Mouse (Mus musculus): ENCODE measurements around the gene Crisp1. TPM values are rescaled to one million over a fixed set of nuclear protein-coding genes. Genes with fewer than 3 reads are reported as not detected.

The Crisp1 gene
- polyA plus RNA-seq (2017; shearing (Covaris generic)): 2.3 TPM

GRCm38 (mm10) chr17:40319062-40319461 is at the start of gene Crisp1:
Crisp1 (minus strand) TSS chr17:40319207.

Other genes starting within 250 kb of the Crisp1 start
- gene AC192777.2, start 223.8 kb downstream of the Crisp1 start, polyA plus RNA-seq (2017; shearing (Covaris generic)): not detected
- 0.29 TPM for gene Pgk2, start 110.6 kb downstream of the Crisp1 start, polyA plus RNA-seq (2017; shearing (Covaris generic))
- gene Crisp3, start 76.9 kb downstream of the Crisp1 start, polyA plus RNA-seq (2017; shearing (Covaris generic)): 0.17 TPM
- gene Esp8, start 200.8 kb upstream of the Crisp1 start, polyA plus RNA-seq (2017; shearing (Covaris generic)): not detected
- gene Esp6, start 242.3 kb upstream of the Crisp1 start, polyA plus RNA-seq (2017; shearing (Covaris generic)): not detected

Measured in CD4-positive, CD25-positive, alpha-beta regulatory T cell (primary cell).